Mouse (Mus musculus): ENCODE data around the gene Ccnq. TPM values are rescaled to one million over a fixed set of nuclear protein-coding genes. Genes with fewer than 3 reads are reported as not detected.

The Ccnq gene
- polyA plus RNA-seq (2012; rRNA removed), result 75.6 and 78.7 TPM in 2 replicates

DNA sequence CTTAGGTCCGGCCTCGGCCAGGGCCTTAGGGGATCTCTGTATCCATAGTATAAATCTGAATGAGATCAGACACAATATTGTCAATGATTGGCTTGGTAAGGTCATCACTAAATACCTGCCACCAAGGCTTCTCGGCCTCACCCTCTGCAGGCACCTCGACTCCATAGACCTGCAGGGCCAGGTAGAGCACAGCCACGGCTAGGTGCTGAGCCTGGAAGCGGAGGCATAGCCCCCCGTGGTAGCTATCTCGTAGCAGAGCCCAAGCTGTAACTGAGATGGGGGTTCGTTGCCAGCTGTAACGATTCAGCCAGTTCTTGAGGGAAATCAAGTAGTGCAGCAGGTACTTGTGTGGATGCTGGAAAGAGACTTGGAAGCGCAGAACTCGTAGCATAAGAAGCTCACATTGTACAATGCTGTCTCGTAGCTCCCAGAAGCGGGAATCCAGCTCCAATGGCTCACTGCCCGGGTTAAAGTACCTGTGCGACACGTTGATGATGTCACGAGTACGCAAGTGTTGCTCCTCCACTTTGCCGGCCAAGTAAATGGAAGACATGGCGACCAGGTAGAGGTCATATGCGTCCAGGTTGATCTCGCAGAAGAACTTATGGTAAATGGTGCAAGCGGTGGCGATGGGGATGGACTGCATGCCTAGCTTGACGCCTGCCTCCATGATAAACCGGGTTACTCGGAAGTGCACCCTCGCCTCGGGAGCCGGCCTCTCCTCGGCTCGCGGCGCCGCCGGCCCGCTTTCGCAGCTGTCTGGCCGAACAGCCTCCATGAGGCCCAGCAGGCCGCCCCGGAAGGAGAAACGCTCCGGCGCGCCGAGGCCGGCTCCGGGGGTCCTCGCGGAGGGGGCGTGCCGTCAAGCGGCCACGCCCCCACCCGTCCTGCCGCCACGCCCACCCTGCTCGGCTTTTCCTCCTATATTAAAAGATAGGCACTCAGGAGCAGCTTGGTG lies at the start of gene Ccnq:
Gene Ccnq, minus strand, starts transcription at position 845 of the 958 bp plus-strand sequence.
- TF ChIP-seq POLR2A (IDR thresholded peaks at IDR 0.05; ENCODE audit: control insufficient read depth, extremely low read depth, insufficient read depth, low read length, poor library complexity) (peak; percentile 77), CTCF (IDR thresholded peaks at IDR 0.05; ENCODE audit: borderline replicate concordance, control insufficient read depth, extremely low read depth, insufficient read depth, low read length, poor library complexity) (0 out of 2 replicates have a peak, but pooled peaks have one; percentile 29)
- peak; percentile 74 for DNase-seq
- Histone ChIP-seq H3K27ac (ENCODE audit: control insufficient read depth, insufficient read depth, low read length) (peak within 1 kb of the TSS; percentile 33; the same call in 1 of the 2 replicates), H3K36me3 (ENCODE audit: control insufficient read depth, insufficient read depth, low read length) (no peaks in the 10 kb centered on the region), H3K4me1 (replicated peaks; ENCODE audit: control insufficient read depth, insufficient read depth, low read length) (peaks cover 10% of the 10 kb centered on the region), H3K27me3 (ENCODE audit: control insufficient read depth, insufficient read depth, low read length) (no peaks in the 10 kb centered on the region), H3K4me3 (ENCODE audit: control insufficient read depth, insufficient read depth, low read length) (peak within 1 kb of the TSS; percentile 93)
- 11% methylated on average over 59 of the region's 59 CpGs for WGBS

DNA sequence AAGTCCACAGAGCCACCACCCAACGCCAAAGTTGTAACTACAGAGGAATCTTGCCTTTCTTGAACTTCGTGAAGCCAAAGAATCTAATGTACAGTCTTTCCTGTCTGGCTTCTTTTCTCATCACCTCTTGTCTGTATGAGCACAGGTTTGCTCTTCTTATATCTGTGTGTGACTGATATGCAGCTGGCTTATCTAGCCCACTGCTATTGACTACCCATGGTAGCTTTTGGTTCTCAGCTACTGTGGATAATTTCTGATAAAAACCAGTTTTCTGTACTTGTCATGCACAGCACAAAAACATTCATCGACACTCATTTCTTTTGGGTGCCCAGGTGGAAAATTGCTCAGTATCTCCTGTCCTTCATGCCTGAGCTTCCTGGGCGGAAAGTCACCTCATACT lies 49.6 kb upstream of the Ccnq start:
- WGBS, result 84% methylated on average over 4 of the region's 4 CpGs

DNA sequence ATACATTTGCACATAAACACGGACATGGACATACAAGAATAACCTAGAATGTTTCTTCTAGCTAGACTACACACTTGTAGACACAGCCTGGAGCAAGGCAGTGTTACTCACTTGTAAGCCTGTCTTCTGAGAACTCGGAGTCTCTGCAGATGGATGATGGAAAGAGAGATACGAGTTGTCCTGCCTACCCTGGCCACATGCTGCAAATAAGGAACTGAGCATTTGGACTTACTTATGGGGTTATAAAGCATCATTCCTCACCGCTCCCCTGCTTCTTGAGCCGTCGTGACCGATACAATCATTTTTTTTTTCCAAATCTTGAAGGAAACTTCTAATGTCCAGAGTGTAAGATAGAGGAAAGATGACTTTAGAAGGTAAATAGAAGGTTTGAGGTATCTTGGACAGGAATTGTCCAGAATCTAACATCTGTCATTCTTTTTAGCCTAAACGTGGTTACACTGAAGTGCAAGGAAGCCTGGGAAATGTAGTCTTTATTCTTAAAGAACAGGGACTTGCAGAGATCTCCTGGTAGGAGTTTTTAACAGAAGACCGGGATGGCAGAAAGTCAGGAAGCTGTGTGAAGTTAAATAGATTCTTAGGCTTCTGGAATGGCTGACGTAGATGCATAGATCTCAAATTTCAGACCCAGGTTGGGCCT lies 44.7 kb upstream of the Ccnq start:
- Histone ChIP-seq H3K4me3 (ENCODE audit: control insufficient read depth, insufficient read depth, low read length) (no peak overlapping the region), H3K27ac (ENCODE audit: control insufficient read depth, insufficient read depth, low read length) (no peak overlapping the region), H3K4me1 (replicated peaks; ENCODE audit: control insufficient read depth, insufficient read depth, low read length) (peaks cover 31% of the 10 kb centered on the region), H3K27me3 (ENCODE audit: control insufficient read depth, insufficient read depth, low read length) (no peaks in the 10 kb centered on the region), H3K36me3 (ENCODE audit: control insufficient read depth, insufficient read depth, low read length) (no peaks in the 10 kb centered on the region)
- no peak for DNase-seq
- 91% methylated on average over 10 of the region's 10 CpGs for WGBS
- TF ChIP-seq CTCF (IDR thresholded peaks at IDR 0.05; ENCODE audit: borderline replicate concordance, control insufficient read depth, extremely low read depth, insufficient read depth, low read length, poor library complexity), result no peak
- TF ChIP-seq POLR2A (IDR thresholded peaks at IDR 0.05; ENCODE audit: control insufficient read depth, extremely low read depth, insufficient read depth, low read length, poor library complexity), result no peak

More for the DNA sequence above, 49.6 kb upstream of the Ccnq start:
- H3K36me3 ChIP-seq (ENCODE audit: control insufficient read depth, insufficient read depth, low read length), result no peaks in the 10 kb centered on the region
- H3K27ac ChIP-seq (ENCODE audit: control insufficient read depth, insufficient read depth, low read length), result no peak overlapping the region
- no peaks in the 10 kb centered on the region for H3K27me3 ChIP-seq (ENCODE audit: control insufficient read depth, insufficient read depth, low read length)
- DNase-seq, result no peak
- H3K4me3 ChIP-seq (ENCODE audit: control insufficient read depth, insufficient read depth, low read length), result no peak overlapping the region
- H3K4me1 ChIP-seq (replicated peaks; ENCODE audit: control insufficient read depth, insufficient read depth, low read length), result peaks cover 10% of the 10 kb centered on the region
- TF ChIP-seq POLR2A (IDR thresholded peaks at IDR 0.05; ENCODE audit: control insufficient read depth, extremely low read depth, insufficient read depth, low read length, poor library complexity), result no peak

DNA sequence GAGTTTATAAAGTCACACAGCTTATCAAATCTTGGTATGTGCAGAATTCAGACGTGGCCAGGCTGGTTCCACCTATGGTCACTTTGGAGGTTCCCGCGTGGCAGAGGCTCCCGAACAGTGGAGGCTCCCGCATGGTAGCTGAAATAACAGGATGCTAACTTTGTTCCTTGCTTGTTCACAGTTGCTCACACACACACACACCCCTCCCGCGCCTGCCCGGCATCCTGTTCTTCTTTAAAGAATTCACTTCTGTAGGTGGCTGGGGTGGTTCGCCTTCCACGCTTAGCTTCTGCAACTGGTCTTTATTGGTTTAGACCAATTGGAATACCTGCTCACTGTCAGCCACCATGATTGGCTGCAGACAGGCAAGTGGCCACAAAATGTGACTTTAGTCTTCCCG lies 41.6 kb upstream of the Ccnq start:
- Histone ChIP-seq H3K27ac (ENCODE audit: control insufficient read depth, insufficient read depth, low read length) (peak overlapping the region; percentile 62), H3K4me3 (ENCODE audit: control insufficient read depth, insufficient read depth, low read length) (peak overlapping the region; percentile 54), H3K36me3 (ENCODE audit: control insufficient read depth, insufficient read depth, low read length) (no peaks in the 10 kb centered on the region), H3K4me1 (replicated peaks; ENCODE audit: control insufficient read depth, insufficient read depth, low read length) (peaks cover 31% of the 10 kb centered on the region), H3K27me3 (ENCODE audit: control insufficient read depth, insufficient read depth, low read length) (no peaks in the 10 kb centered on the region)
- DNase-seq, result peak; percentile 48
- TF ChIP-seq CTCF (IDR thresholded peaks at IDR 0.05; ENCODE audit: borderline replicate concordance, control insufficient read depth, extremely low read depth, insufficient read depth, low read length, poor library complexity), result no peak
- TF ChIP-seq POLR2A (IDR thresholded peaks at IDR 0.05; ENCODE audit: control insufficient read depth, extremely low read depth, insufficient read depth, low read length, poor library complexity), result no peak
- 16% methylated on average over 11 of the region's 11 CpGs for WGBS

DNA sequence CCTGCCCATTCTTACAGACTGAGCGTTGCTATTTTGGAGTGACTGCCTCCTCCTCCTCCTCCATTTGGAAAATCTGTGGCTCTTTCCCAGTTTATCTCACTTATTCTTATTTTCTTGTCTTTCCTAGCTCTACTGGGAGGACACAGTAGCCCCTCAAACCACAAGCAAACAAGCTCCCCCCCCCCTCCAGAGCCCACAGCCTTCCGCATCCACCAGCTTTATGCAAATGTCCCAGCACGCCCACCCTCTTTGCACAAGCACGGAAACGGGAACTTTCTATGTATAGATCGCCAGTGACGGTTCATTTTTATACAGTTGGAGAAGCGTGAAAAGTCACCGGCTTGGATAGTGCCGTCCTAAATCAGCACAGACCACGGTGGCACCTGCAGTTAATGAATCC lies 40.9 kb upstream of the Ccnq start:
- no peak for TF ChIP-seq CTCF (IDR thresholded peaks at IDR 0.05; ENCODE audit: borderline replicate concordance, control insufficient read depth, extremely low read depth, insufficient read depth, low read length, poor library complexity)
- TF ChIP-seq POLR2A (IDR thresholded peaks at IDR 0.05; ENCODE audit: control insufficient read depth, extremely low read depth, insufficient read depth, low read length, poor library complexity), result no peak

DNA sequence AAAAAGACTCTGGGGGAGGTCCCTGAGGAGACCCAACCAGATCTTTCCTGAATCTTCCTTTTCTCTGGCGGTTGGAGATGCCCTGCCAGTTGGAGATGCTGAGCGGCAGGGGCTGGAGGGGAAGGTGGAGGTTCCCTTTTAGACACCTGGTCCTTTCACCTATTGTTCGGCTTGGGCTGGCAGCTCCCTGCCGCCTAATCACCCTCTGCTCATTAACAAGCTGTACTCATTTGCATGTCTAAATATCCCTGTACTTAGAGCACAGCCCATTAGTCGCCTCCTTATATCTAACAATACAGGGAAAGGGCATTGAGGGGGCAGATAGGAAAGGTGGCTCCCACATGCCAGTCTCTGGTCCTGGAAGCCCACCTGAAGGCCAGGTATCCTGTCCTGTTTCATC lies 40.5 kb upstream of the Ccnq start:
- H3K27ac ChIP-seq (ENCODE audit: control insufficient read depth, insufficient read depth, low read length), result peak overlapping the region; percentile 19; the same call in 1 of the 2 replicates
- no peaks in the 10 kb centered on the region for H3K36me3 ChIP-seq (ENCODE audit: control insufficient read depth, insufficient read depth, low read length)
- no peak for TF ChIP-seq POLR2A (IDR thresholded peaks at IDR 0.05; ENCODE audit: control insufficient read depth, extremely low read depth, insufficient read depth, low read length, poor library complexity)
- TF ChIP-seq CTCF (IDR thresholded peaks at IDR 0.05; ENCODE audit: borderline replicate concordance, control insufficient read depth, extremely low read depth, insufficient read depth, low read length, poor library complexity), result no peak
- DNase-seq, result no peak
- H3K27me3 ChIP-seq (ENCODE audit: control insufficient read depth, insufficient read depth, low read length), result no peaks in the 10 kb centered on the region
- H3K4me3 ChIP-seq (ENCODE audit: control insufficient read depth, insufficient read depth, low read length), result no peak overlapping the region
- peaks cover 31% of the 10 kb centered on the region for H3K4me1 ChIP-seq (replicated peaks; ENCODE audit: control insufficient read depth, insufficient read depth, low read length)
- WGBS, result 70% methylated on average over 5 of the region's 5 CpGs

More for the DNA sequence above, 40.9 kb upstream of the Ccnq start:
- WGBS, result 5% methylated on average over 11 of the region's 11 CpGs
- DNase-seq, result peak; percentile 25
- Histone ChIP-seq H3K36me3 (ENCODE audit: control insufficient read depth, insufficient read depth, low read length) (no peaks in the 10 kb centered on the region), H3K4me1 (replicated peaks; ENCODE audit: control insufficient read depth, insufficient read depth, low read length) (peaks cover 31% of the 10 kb centered on the region), H3K27me3 (ENCODE audit: control insufficient read depth, insufficient read depth, low read length) (no peaks in the 10 kb centered on the region), H3K4me3 (ENCODE audit: control insufficient read depth, insufficient read depth, low read length) (peak overlapping the region; percentile 54), H3K27ac (ENCODE audit: control insufficient read depth, insufficient read depth, low read length) (peak overlapping the region; percentile 62)
